Mouse (Mus musculus): ENCODE data around the gene Set.

GRCm38 (mm10) chr2:30091521-30091920 lies 34.3 kb downstream of the Set start:
- no peak for TF ChIP-seq CTCF (IDR thresholded peaks at IDR 0.05; ENCODE audit: insufficient read depth, low read length)
- TF ChIP-seq POLR2A (IDR thresholded peaks at IDR 0.05; ENCODE audit: borderline replicate concordance, extremely low read depth, low read depth, low read length), result no peak

Data from lung, adult 2 months (tissue).